Mouse (Mus musculus) regulatory T cell (primary cell): ENCODE data around the gene Banp.

Experiments
- in situ Hi-C: fragments of 300-600 bp; cut with MboI, MseI; formaldehyde crosslinking; loops from one replicate; pipeline ENCODE4 v1.15.1; 2025; ENCODE audit warnings: high pct_unique_total_duplicates

Banp gene

DNA sequence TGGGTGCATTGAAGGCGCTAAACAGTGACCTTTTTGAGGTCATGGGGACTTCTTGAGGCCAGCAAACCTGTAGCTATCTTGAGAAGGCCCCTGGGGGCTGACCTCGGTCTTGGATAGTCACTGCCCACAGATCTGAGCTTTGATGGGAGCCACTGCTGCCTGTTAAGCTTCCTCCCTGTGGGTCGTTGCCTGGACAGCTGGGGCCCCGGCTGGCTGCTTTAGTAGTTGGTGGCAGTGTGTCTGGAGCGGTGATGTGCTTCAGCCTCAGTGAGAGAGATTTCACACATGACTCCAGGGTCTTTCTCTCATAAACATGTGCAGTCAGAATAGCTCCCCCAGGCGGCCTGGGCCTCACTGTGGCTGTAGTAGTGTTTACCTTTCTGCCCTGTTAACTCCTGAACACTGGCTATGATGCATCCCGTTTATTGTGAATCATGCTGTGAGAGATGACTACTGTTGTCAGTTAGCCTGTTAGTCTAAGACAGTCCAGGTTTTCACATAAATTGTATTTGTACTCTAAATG lies 61.6 kb downstream of the Banp start:
- in situ Hi-C loops, result no loop called here

DNA sequence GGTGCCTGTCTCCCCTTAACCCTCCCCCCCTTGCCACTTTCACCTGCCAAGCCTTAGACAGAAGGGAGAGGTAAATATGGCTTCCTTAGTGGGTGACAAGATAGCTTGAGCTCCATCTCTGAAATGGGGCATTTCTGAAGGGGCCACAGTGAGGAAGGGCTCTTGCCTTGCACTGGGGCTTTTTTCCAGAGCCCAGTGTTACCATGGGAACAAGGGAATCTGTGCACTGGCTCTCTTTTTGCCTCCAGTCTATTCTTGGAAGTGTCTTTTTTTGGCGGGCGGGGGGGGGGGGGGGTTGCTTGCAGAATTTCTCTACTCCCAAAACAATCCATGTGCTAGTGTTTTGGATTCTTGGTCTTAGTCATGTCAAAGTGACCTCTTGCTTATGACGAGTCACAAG lies 65.1 kb downstream of the Banp start:
- in situ Hi-C loops, result no loop called here

DNA sequence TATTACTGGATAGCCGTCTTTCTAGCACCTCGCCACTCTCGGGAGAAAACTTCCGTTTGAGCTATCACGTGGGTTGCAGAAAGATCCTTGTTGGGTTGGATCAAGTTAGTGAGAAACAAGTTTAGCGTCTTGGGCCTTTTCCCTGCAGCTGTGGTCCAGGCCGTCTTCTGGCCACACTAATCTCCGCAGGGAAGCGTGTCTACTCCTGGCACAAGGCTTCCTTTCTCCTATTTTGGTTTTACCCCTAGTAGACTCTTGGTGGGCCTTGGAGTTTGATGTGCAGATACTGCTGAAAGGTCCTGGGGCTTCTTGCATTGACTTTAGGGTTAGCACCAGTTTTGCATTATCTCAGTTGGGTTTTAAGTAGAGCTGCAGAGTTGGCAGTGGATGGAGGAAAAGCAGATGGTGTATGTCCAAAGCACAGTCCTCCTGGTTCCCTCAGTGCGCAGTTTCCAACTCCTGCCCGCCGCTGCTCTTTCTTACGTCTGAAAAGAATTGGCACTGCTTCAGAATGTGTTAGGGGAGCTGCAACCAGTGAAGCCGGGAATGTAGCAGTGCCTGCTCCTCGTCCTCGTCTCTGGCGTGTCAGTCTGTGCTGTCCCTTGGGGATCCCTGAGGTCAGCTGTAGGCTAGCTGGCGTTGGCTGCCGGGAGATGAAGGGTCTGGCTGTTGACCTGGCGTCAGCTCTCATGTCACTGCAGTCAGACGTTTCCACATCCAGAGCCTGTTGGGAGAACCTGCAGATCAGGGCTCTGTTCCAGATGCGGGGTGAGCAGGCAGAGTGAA lies 68.7 kb downstream of the Banp start:
- in situ Hi-C loops, result no loop called here

DNA sequence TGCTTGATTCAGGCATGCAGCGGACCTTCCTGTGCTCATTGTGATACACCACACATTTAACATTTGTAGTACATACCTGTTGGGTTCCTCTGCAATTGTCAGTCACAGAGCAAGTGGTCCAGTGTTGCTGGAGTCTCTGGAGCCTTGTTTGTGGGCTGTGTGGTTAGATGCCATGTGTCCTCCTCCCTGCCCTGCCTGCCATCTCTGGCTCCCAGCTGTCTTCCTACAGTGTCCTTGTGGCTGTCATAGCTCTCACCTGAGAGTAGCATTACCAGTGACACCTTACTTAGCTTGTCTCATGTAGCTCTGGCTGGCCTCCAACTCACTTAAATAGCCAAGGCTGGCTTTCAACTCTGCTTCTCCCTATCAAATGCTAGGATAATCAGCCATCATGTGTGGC lies 69.6 kb downstream of the Banp start:
- in situ Hi-C loops, result no loop called here

DNA sequence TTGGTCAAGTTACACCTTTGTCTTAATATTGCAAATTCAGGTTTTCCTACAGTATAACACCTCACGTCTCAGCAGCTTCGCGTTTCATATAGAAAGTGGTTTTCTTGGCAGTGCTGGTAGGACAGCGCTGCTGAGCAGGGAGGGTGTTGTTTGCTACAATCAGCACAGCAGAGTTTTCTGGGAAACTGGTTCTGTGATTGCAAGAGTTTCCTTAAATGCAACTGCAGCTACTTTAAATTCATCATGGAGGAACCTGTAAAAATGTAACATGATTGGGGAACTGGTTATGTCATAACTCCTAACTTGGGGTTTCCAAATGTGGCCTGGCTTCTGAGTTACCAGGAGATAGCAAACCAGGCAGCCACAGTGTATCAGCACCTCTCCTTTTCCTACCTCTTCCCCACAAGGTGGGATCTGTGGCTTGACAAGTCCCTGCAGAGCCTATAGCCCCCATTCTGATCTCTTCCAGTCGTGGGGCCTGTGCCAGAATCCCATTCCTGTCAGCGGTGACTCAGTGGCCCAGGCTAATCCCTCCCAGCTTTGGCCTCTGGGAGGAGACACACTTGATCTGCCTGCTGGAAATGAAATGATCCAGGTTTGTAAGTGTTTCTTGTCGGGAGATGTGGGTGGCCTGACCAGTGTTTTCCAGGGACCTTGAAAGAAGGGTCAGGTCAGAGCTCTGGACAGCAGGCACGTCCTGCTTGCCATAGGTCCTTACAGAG lies 70.7 kb downstream of the Banp start:
- in situ Hi-C loops, result no loop called here

DNA sequence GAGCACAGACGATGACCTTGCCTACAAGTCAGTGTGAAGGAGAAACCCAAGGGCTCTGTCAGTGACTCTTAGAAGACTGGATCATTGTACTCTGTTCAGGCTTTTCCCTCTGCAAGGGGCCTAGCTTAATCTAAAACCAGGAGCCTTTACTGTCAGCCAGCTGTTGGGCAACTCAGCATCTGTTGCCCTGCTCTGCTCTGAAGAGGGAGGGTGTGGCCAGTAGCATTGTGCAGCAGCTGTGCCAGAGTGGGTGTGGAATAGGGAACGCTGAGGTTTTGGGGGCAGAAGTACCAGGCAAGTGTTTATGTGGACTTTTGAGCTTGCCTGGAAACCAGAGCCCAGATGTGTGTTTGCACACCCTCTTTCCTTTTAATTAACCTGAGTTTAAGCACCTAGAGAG lies 72.2 kb downstream of the Banp start:
- in situ Hi-C loops, result no loop called here

DNA sequence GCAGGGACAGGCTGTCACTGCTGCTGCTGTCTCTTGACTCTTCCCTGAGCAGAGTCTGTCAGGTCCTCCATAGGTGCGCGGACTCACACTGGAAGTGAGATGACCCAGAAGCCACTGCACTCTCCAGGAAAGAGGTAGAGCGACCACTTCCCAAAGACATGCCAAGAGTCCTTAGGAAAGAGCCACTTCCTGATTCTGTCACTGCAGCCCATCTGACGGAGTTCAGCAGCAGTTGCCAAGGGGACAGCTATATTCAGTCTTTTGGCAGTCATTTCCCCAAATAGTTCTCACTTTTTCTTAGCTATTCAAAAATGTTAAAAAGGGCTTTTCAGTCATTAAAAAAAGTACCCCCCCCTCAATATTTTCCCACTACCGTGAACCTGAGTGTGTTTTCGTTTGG lies 72.7 kb downstream of the Banp start:
- in situ Hi-C loops, result no loop called here

DNA sequence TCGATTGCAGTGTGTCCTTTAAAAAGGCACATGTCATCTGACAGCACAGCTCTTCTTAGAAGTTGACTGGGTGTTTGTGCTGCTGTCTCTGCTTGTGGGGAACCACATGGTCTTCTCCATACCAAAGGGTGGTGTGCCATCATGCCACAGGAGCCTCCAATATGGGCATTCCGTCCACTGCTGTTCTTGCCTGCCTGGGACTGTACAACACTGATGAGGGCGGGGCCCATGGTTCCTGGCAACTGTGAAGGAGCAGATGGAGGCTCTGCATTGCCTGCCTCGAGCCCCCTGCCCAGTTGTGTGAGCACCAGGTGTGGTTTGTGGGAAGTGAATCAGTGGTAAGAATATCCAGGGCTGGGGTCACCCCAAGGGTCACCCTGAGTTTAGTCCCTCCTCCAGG lies 73.2 kb downstream of the Banp start:
- in situ Hi-C loops, result no loop called here

DNA sequence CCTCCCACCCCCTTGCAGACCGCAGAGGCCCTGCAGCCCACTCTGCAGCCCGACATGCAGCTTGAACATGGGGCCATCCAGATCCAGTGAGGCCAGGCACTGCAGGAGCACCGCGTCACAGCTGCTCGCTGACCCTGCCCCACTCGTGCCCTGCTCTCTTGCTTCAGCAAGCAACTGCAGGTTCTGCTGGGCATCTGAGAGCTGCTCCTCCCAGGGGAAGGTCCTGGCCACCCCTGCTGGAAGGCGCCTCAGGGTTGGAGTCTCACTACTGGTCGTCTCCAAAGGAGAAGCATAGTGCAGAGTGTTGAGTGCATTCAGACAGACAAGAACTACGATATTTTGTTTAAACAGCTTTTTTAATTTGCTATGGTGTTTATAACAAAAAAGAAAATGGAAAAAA lies 76.0 kb downstream of the Banp start:
- in situ Hi-C loops, result no loop called here

DNA sequence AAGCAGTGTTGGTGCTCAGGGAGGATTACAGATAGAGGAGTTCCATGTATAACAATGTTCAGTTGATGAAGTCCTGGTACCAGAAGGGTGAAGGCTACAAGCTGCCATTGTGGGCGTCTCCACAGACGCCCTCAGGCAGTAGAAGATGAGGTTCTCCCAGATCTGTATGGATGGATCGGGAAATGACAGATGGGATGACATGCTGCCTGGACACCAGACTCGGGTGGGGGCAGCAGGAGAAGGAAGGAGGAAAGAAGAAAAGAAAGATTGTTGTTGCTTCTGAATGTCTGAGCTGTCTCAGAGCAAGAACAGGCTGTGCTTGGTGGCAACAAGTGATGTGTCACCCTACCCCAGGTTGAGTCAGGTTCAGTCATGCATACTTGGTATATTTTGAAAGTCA lies 78.6 kb downstream of the Banp start:
- in situ Hi-C loops, result no loop called here

DNA sequence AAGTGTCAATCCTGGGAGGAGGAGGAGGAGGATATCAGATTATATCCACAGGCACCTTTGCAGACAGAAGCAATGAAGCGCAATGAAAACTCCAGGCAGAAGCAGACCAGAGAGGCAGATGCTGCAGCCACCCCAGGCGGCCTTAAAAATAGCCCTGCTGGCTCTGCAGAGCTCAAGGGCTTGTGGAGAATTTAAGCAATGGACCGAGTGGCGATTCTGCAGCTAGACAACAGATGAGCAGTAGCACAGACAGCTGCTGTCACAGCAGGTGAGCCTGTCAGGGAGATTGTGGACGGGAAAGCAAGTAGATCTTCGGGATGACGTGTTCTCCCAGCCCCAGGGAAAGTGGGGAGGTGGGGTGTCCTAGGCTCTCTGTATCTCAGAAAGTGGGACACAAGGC lies 81.4 kb downstream of the Banp start:
- in situ Hi-C loops, result loop anchor here (10.0 kb wide), 1 partner anchor 824 kb away; no protein-coding TSS in a partner anchor

DNA sequence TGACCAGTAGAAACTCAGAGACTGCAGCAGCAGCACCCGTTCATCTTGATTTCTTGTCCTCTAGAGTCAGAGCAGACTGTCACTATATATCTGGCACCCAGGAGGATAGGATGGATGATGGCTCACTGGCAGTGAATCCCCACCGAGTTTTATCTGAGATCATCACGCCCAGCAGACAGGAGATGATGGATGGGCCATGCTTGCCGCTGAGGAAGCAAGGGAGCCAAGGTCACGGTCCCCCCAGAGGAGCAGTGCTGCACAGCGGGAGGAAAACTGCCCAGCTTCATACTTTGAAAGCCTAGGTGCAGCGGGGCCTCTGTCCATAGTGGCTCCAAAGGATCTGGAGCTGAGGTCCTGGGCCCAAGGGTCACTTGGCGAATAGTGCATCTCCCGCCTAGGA lies 83.2 kb downstream of the Banp start:
- in situ Hi-C loops, result loop anchor here (10.0 kb wide), 1 partner anchor 822 kb away; no protein-coding TSS in a partner anchor

DNA sequence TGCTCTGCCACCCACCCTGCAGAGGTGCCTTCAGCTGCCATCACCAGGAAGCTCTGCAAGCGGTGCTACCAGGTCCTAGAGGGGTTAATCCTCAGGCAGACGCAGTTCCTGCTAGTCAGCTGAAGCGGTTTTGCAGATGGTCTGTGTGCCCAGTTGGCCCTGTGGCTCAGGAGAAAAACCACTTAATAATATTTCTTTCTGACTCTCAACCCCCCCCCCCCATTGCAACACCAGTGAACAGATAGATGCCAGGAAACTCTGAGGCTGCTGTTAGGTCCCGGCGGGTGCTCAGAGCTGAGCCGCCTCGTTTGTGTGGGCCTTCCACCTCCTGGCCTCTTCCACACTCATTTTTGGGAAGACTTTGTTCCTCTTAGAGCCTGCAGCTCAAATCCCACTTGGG lies 86.0 kb downstream of the Banp start:
- in situ Hi-C loops, result loop anchor here (10.0 kb wide), 1 partner anchor 819 kb away; no protein-coding TSS in a partner anchor

DNA sequence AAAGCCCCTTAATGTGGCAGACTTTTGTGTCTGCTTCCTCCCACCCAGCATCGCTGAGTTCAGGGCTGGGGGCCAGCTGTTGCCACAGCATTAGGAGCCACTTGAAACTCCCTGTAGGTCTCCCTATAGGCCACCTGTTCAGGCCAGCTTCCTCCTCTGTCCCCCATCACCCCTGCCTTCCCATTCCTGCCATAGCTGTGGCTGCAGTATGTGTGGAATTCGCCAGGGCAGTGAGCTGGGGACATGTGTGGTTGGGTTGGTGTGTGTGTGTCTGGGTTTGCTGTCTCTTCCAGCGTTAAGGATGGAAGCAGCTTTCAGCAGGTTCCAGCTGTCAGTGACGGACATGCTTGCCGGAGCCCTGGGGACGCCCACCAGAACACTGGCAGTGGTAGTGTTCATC lies 86.8 kb downstream of the Banp start:
- in situ Hi-C loops, result loop anchor here (10.0 kb wide), 1 partner anchor 818 kb away; no protein-coding TSS in a partner anchor

DNA sequence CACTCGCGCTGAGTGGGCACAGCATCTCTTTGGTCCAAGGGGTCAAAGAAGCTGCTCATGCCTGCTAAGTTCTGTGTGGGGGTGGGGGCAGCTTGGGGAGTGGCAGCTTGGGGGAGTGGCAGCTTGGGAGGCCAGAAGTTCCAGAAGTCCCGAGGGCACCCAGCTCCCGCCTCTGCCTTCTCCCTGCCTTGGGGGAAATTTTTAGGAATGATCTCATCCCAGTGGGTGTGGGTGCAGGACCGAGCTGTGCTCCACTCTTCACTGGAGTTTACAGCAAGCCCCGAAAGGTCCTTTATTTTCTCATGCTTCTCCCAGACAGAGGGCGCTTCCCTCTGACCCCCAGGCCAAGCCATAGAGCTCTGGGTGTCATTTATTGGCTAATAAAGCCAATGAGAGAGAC lies 87.7 kb downstream of the Banp start:
- in situ Hi-C loops, result loop anchor here (10.0 kb wide), 1 partner anchor 818 kb away; no protein-coding TSS in a partner anchor

DNA sequence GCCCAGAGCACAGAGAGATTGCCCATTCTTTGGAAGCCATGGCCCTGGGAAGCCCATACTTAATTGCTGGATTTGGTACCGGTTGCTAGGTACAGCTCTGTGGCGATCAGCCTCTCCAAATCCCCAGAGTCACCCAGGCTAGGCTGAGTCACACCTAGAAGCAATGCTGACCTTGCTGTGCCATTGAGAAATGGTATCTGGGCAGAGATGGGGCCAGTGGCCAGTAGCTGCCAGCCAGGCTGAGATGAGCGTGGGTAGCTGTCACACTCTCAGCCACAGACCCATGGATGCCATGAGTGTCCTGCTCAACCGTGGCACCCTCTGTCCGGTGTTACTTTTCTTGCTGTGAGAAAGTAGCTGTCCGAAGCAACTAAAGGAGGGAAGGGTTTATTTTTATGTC lies 88.5 kb downstream of the Banp start:
- in situ Hi-C loops, result loop anchor here (10.0 kb wide), 1 partner anchor 817 kb away; no protein-coding TSS in a partner anchor

DNA sequence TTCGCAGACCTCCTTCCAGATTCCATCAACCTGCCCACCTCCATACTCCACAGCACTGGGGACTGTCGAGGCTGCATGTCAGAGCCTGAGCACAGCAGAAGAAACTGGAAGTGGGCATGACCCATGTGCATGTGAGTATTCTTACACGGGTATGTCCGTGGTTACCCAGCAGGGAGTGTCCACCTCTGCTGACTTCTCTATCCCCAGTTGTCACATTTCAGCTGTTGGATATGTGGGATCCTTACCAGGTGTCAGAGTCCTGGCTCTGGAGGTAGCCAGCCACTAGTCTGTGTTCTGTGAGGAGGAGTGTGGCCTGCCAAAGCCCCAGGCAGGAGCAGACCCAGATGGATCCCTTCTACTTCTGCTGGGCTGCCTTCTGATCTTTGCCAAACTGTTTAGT lies 89.9 kb downstream of the Banp start:
- in situ Hi-C loops, result loop anchor here (10.0 kb wide), 1 partner anchor 815 kb away; no protein-coding TSS in a partner anchor

DNA sequence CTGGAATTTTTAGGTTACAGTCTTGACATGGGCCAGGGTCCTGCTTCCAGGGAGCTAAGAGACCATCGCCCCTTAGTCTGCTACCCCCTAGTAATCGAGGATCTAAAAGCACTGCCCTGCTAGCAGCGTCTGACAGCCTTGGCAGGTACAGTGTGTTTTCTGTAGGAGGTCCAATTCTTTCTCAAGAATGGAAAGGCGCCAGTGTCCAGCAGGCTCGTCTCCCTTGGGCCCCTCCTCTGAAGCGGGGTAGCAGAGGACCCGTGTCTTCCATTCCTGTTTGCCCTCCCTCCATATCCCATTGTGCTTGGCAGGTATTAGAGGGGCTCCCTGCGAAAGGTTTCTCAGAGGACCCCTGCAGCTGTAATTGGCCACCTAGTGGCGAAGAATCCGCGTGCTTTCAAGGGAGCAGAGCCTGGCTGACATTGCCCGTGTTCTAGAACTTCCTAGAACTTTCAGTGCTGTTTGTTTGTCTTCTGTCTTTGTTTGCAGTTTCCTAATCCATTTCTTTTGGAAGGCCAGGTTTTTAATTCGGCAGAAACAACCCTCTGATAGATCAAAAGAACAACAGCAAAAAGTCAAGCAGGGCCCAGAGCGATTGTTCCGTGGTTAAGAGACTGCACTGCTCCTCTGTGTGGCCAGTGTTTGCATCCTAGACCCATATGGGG lies 97.8 kb downstream of the Banp start:
- in situ Hi-C loops, result no loop called here

DNA sequence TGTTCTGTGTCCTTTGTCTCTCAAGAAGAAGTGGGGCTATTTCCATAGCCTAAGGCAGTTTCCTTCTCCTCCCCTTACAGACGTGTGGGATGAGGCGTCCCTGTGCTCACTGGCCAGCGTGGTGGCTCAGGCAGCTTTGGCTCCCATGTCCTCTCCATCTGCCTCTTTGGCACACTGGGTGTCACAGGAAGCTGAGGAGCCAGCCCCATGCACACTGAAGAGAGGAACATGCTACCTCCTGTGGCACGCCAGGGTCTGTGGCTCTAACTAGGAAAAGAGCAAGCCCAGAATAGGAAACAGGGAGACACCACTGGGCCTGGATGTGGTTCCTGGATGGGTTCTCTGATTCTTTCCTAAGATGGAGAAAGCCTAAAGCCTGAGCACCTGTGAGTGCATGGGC lies 99.7 kb downstream of the Banp start:
- in situ Hi-C loops, result no loop called here

DNA sequence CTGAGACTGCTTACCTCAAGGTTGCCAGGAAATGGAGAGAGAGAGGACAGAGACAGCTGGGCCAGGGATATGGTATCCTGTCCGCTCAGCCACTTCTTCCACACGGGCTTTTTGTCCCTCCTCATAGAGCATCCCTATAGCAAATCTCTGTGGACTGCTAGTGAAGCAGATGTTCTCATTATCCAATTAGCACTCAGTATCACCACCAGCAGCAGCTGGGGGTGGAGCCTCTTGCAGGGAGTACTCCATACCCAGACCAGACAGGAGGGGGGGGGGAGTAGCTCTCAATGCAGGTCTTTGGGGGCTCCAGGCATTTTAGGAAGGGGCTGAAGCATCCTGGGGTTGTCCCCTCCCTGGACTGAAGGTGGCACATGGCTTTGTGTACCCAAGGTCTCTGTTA lies 100.4 kb downstream of the Banp start:
- in situ Hi-C loops, result no loop called here

DNA sequence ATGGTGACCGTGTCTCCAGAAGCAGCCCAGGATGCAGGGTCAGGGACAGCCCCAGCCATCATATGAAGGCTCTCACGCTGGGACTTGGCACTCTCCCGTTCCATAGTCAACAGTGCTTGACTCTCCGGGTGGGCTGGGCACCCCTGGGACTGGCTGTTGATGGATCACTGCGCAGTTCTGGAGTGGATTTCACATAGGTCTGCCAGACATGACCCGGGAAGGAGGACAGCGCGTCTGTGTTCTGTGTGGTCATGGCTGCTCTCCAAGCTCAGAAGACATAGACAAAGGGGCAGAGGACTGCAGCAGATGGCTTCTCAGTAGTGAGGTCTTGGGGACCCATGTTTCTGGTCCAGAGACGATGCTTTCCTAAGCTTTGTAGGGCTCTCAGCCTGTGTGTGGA lies 101.1 kb downstream of the Banp start:
- in situ Hi-C loops, result no loop called here

DNA sequence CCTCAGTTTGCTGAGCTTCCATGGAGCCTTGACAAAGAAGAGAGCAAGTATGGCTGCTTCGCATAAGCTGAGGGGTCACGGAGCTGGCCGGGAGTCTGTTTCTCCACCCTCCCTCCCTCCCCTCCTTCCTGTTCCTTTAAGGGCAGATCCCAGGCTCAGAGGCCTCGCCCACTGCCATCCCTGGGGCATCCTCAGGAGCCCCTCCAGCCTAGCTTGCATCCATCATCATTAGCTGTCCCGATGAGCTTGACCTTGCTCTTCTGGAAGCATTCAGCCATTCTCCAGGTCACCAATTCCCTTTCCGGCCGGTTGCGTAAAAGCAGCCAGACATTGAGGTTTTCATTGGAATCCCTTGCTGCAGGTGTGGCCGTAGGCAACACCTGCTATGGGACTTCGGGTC lies 105.8 kb downstream of the Banp start:
- in situ Hi-C loops, result no loop called here
